Mouse (Mus musculus): ENCODE results near the gene Rcsd1. TPM values are rescaled to one million over a fixed set of nuclear protein-coding genes. Genes with fewer than 3 reads are reported as not detected.
A peak's percentile ranks its signal among the peaks of the same experiment; 100 is the strongest.

Gene Rcsd1
- polyA plus RNA-seq, 1 experiment from 2014 or later = 7.0 TPM

- Histone ChIP-seq H3K4me2 (replicated peaks) (no peak overlapping the region), H3K27me3 (no peaks in the 10 kb centered on the region), H3K36me3 (no peaks in the 10 kb centered on the region), H3K27ac (replicated peaks) (no peak overlapping the region), H3K4me1 (peaks cover 24% of the 10 kb centered on the region), H3K9ac (replicated peaks) (no peak overlapping the region), H3K4me3 (no peak overlapping the region), H3K9me3 (no peaks in the 10 kb centered on the region)
- 36% methylated on average over 8 of the region's 8 CpGs for WGBS
- no peak for ATAC-seq (replicated peaks)
Observed at GRCm38 (mm10) chr1:165629975-165630374, 79.6 kb downstream of the Rcsd1 start.

GRCm38 (mm10) chr1:165628603-165629002 is 81.0 kb downstream of the Rcsd1 start:
- Histone ChIP-seq H3K27me3 (no peaks in the 10 kb centered on the region), H3K4me1 (peaks cover 20% of the 10 kb centered on the region), H3K4me2 (replicated peaks) (no peak overlapping the region), H3K27ac (replicated peaks) (no peak overlapping the region), H3K4me3 (no peak overlapping the region), H3K9ac (replicated peaks) (no peak overlapping the region), H3K36me3 (no peaks in the 10 kb centered on the region), H3K9me3 (no peaks in the 10 kb centered on the region)
- ATAC-seq (replicated peaks) = no peak
- 88% methylated on average over 1 of the region's 1 CpGs for WGBS

DNA sequence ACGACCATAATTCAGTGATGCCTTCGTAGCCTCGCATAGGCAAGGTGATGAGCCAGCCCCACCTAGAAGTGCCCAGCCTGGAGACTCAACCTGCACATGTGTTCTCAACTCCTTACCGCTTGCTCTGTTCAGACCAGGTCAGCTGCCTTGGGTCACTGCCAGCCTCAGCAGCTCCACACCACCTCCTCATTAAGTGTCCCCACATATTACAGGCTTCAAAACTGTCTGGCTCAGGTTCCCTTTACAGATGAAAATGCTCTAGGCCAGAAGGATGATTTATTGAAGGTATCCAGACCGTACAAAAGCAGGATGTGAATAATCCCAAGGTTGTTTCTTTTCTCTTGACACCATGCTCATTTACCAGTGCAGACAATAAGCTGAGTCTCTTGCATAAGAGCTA is 83.7 kb downstream of the Rcsd1 start:
- WGBS = 85% methylated on average over 5 of the region's 5 CpGs
- no peaks in the 10 kb centered on the region for H3K36me3 ChIP-seq
- no peak overlapping the region for H3K9ac ChIP-seq (replicated peaks)
- no peak overlapping the region for H3K4me2 ChIP-seq (replicated peaks)
- no peaks in the 10 kb centered on the region for H3K27me3 ChIP-seq
- ATAC-seq (replicated peaks) = no peak
- no peak overlapping the region for H3K4me3 ChIP-seq
- H3K4me1 ChIP-seq = peaks cover 10% of the 10 kb centered on the region
- no peaks in the 10 kb centered on the region for H3K9me3 ChIP-seq
- no peak overlapping the region for H3K27ac ChIP-seq (replicated peaks)

- WGBS = 87% methylated on average over 5 of the region's 5 CpGs
- no peaks in the 10 kb centered on the region for H3K27me3 ChIP-seq
- ATAC-seq (replicated peaks) = no peak
Observed at GRCm38 (mm10) chr1:165625058-165625457, 84.5 kb downstream of the Rcsd1 start.

DNA sequence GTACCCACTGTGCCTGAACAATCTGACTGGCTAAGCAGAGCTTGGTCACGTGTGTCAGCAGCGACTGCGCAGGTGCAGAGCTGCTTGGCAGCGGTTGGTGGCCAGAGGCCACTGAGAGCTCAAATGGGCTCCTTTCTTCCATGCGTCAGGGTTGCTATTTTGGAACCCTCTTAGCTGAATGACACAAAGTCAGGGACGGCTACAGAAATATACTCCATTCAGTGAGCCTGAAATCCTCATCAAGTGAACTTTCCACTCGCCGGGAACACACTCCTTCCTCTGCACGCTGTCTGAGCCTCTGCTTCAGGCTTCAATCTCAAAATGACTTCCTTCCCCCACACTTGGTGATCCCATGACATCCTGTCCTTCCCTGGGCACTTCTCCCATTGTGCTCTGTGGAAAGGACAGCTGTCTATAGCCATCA is 91.3 kb downstream of the Rcsd1 start:
- Histone ChIP-seq H3K4me3 (no peak overlapping the region), H3K4me1 (peaks cover 12% of the 10 kb centered on the region; the same call in 1 of the 2 replicates), H3K27ac (replicated peaks) (peak overlapping the region; percentile 15; the same call in 1 of the 2 replicates), H3K4me2 (replicated peaks) (no peak overlapping the region), H3K27me3 (no peaks in the 10 kb centered on the region), H3K9me3 (no peaks in the 10 kb centered on the region), H3K36me3 (peaks cover 17% of the 10 kb centered on the region), H3K9ac (replicated peaks) (no peak overlapping the region)
- no peak for ATAC-seq (replicated peaks)
- 52% methylated on average over 9 of the region's 9 CpGs for WGBS

More at GRCm38 (mm10) chr1:165625058-165625457, 84.5 kb downstream of the Rcsd1 start:
- Histone ChIP-seq H3K4me1 (peaks cover 6% of the 10 kb centered on the region), H3K9ac (replicated peaks) (no peak overlapping the region), H3K9me3 (no peaks in the 10 kb centered on the region), H3K36me3 (no peaks in the 10 kb centered on the region), H3K4me3 (no peak overlapping the region), H3K4me2 (replicated peaks) (no peak overlapping the region), H3K27ac (replicated peaks) (no peak overlapping the region)

DNA sequence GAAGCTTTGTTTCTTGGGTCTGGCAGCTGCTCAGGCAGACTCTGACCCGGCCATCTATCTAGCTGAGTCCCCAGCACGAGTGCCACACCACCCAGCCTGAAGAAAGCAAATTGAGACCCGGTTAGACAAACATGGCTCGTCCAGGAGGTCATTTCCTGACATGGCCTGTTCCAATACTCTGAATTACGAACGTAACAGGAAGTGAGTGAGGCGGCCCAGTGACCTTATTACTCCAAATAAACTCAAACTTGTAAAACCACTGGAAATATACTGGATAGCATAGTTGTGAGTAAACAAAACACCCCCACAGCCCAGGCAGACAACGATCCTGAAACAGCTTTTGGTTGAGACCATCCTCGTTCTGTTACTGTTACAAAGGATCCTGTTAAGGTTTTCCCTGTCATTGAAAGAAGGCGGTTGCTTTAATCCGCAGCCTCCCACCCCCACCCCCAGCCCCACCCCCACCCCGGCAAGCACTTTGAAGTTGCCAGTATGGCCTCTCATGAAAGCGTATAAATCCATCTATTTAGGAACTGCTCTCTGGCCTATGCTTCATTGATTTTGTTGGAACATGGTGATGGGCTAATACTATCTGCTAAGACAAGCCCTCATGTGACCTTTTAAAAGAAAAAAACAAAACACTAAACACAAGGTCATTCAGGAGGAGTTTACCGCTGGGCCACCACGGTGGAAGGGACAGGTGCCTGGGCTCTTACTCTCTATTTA is 92.2 kb downstream of the Rcsd1 start:
- Histone ChIP-seq H3K9ac (replicated peaks) (no peak overlapping the region), H3K9me3 (no peaks in the 10 kb centered on the region), H3K27ac (replicated peaks) (0 out of 2 replicates have a peak overlapping the region, but pooled peaks have one; percentile 9), H3K4me3 (no peak overlapping the region), H3K4me1 (peaks cover 12% of the 10 kb centered on the region; the same call in 1 of the 2 replicates), H3K36me3 (peaks cover 17% of the 10 kb centered on the region), H3K4me2 (replicated peaks) (no peak overlapping the region), H3K27me3 (no peaks in the 10 kb centered on the region)
- ATAC-seq (replicated peaks) = no peak
- WGBS = 24% methylated on average over 15 of the region's 15 CpGs

DNA sequence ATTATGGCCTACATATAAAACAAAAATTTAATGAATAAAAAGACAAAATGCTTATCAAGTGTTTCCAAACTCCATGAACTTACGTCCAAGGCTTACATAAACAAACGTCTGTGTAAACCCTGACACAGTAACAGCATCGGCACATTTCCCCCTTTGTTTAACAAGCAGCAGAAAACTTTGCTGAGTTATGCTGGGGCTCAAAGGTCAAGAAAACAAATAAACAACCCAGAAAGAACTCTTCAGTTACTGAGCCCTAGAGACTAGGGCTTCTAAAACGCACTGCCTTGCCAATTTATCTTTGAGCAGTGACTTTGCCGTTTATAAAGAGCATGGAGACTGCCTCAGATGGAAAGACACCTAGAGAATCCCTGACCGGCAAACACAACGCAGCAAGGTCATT is 92.9 kb downstream of the Rcsd1 start:
- Histone ChIP-seq H3K9me3 (no peaks in the 10 kb centered on the region), H3K27me3 (no peaks in the 10 kb centered on the region), H3K9ac (replicated peaks) (no peak overlapping the region), H3K4me3 (no peak overlapping the region), H3K4me1 (peaks cover 12% of the 10 kb centered on the region; the same call in 1 of the 2 replicates), H3K36me3 (peaks cover 17% of the 10 kb centered on the region), H3K27ac (replicated peaks) (0 out of 2 replicates have a peak overlapping the region, but pooled peaks have one; percentile 9), H3K4me2 (replicated peaks) (no peak overlapping the region)
- 68% methylated on average over 7 of the region's 7 CpGs for WGBS
- ATAC-seq (replicated peaks) = no peak

DNA sequence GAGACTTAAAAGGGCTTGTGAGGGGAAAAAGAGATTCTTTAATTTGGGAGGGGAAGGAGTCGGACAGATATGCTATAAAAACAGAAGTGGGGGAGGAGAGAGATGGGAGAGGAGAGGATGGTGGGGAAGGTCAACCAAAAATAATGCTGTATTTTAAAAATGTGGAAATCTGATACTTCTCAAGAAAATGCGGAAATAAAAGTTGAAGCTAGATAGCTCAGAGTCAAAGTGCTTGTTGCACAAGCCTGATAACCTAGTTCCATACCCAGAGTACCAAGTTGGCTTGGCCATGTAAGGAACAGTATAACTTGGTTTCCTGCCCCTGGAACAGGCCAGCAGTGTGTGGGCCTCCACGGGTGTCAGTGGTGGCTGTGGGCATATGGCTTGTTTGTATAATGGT is 94.8 kb downstream of the Rcsd1 start:
- Histone ChIP-seq H3K9me3 (no peaks in the 10 kb centered on the region), H3K4me1 (peaks cover 28% of the 10 kb centered on the region)
- 93% methylated on average over 3 of the region's 3 CpGs for WGBS

GRCm38 (mm10) chr1:165613926-165614325 is 95.6 kb downstream of the Rcsd1 start:
- no peak overlapping the region for H3K27ac ChIP-seq (replicated peaks)
- H3K4me2 ChIP-seq (replicated peaks) = no peak overlapping the region
- H3K4me3 ChIP-seq = no peak overlapping the region
- H3K27me3 ChIP-seq = no peaks in the 10 kb centered on the region
- peaks cover 17% of the 10 kb centered on the region for H3K36me3 ChIP-seq
- H3K9me3 ChIP-seq = no peaks in the 10 kb centered on the region
- peaks cover 33% of the 10 kb centered on the region for H3K4me1 ChIP-seq
- WGBS = 70% methylated on average over 4 of the region's 4 CpGs
- H3K9ac ChIP-seq (replicated peaks) = no peak overlapping the region
- no peak for ATAC-seq (replicated peaks)

More for the DNA sequence above, 94.8 kb downstream of the Rcsd1 start:
- no peak overlapping the region for H3K27ac ChIP-seq (replicated peaks)
- no peak overlapping the region for H3K9ac ChIP-seq (replicated peaks)
- H3K27me3 ChIP-seq = no peaks in the 10 kb centered on the region
- H3K36me3 ChIP-seq = peaks cover 17% of the 10 kb centered on the region
- no peak overlapping the region for H3K4me2 ChIP-seq (replicated peaks)
- H3K4me3 ChIP-seq = no peak overlapping the region
- ATAC-seq (replicated peaks) = no peak

- Histone ChIP-seq H3K4me2 (replicated peaks) (no peak overlapping the region), H3K9ac (replicated peaks) (no peak overlapping the region), H3K27me3 (no peaks in the 10 kb centered on the region), H3K4me3 (no peak overlapping the region), H3K4me1 (peaks cover 25% of the 10 kb centered on the region), H3K9me3 (no peaks in the 10 kb centered on the region), H3K27ac (replicated peaks) (no peak overlapping the region), H3K36me3 (peaks cover 20% of the 10 kb centered on the region)
- WGBS = 78% methylated on average over 5 of the region's 5 CpGs
- ATAC-seq (replicated peaks) = no peak
Observed at GRCm38 (mm10) chr1:165612714-165613113, 96.8 kb downstream of the Rcsd1 start.

DNA sequence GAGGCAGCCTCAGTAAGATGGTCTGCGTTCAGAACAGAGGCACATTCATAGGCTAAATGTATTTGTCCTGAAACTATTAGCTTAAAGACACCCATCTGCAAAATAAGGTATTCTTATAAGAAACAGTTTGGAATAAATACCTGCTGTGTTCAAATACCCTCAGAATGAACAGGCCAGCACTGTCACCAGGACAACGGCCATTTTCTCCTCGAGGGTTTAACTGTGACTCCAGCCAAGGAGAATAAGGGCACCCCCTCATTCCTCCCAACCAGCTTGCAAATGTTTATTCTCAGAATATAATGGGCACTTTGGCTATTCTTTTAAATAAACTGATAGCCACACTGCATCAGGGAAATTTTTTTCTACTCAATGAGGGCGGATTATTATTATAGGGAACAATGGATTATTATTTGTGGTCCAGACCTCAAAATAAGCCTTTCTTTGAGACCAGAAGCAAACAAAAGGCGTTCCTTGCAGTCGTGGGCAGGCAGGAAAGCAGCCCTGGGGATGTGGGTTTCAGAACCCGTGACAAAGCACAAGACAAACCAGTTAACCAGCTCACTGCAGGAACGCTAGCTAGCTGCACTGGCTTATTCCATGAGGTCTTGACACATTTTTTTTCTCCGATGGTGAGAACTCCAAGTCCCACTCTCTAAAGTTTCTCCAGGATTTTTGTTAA is 99.1 kb downstream of the Rcsd1 start:
- WGBS = 9% methylated on average over 9 of the region's 9 CpGs
- peak overlapping the region; percentile 60 for H3K27ac ChIP-seq (replicated peaks)
- no peak overlapping the region for H3K4me2 ChIP-seq (replicated peaks)
- no peak overlapping the region for H3K4me3 ChIP-seq
- H3K36me3 ChIP-seq = peaks cover 36% of the 10 kb centered on the region
- no peaks in the 10 kb centered on the region for H3K27me3 ChIP-seq
- peaks cover 22% of the 10 kb centered on the region for H3K4me1 ChIP-seq
- H3K9me3 ChIP-seq = no peaks in the 10 kb centered on the region
- H3K9ac ChIP-seq (replicated peaks) = 0 out of 2 replicates have a peak overlapping the region, but pooled peaks have one; percentile 0
- peak; percentile 64 for ATAC-seq (replicated peaks)
